ENCODE assay signal across 23 mouse cellular contexts in genomic region chr8:8468552-8468951, GRCm38 (mm10).
"Had no signal": no experiment of that assay in that cellular context is flagged by ENCODE, and none has a peak within 500 bp of the region (broad histone marks: within the 10 kb centered on the region; RNA-seq: fewer than 3 reads in every experiment).

No protein-coding gene starts in this region.

- H3K27me3 ChIP-seq: limb, embryonic 13.5 days; liver, embryonic 12.5 days; liver, embryonic 15.5 days; lung, embryonic 15.5 days; megakaryocyte, embryonic 14.5 days; neural tube, embryonic 13.5 days had no signal

- H3K27ac ChIP-seq: limb, embryonic 10.5 days; limb, embryonic 13.5 days; liver, embryonic 12.5 days; liver, embryonic 15.5 days; lung, embryonic 15.5 days; midbrain, embryonic 10.5 days; neural tube, embryonic 13.5 days; stomach, postnatal 0 days had no signal

- H3K36me3 ChIP-seq: limb, embryonic 10.5 days; limb, embryonic 13.5 days; liver, embryonic 12.5 days; liver, embryonic 15.5 days; lung, embryonic 15.5 days; midbrain, embryonic 10.5 days; neural tube, embryonic 13.5 days had no signal

- H3K9ac ChIP-seq: limb, embryonic 13.5 days; liver, embryonic 12.5 days; liver, embryonic 15.5 days; lung, embryonic 15.5 days; neural tube, embryonic 13.5 days had no signal

- H3K9me3 ChIP-seq: limb, embryonic 10.5 days; limb, embryonic 13.5 days; liver, embryonic 12.5 days; liver, embryonic 15.5 days; lung, embryonic 15.5 days; megakaryocyte, embryonic 14.5 days; midbrain, embryonic 10.5 days; neural tube, embryonic 13.5 days had no signal

- ATAC-seq: liver, embryonic 12.5 days had no signal

- H3K4me3 ChIP-seq: limb, embryonic 10.5 days; limb, embryonic 13.5 days; liver, embryonic 12.5 days; liver, embryonic 15.5 days; lung, embryonic 15.5 days; megakaryocyte, embryonic 14.5 days; midbrain, embryonic 10.5 days; neural tube, embryonic 13.5 days had no signal

- H3K4me2 ChIP-seq: limb, embryonic 13.5 days; liver, embryonic 12.5 days; liver, embryonic 15.5 days; lung, embryonic 15.5 days; neural tube, embryonic 13.5 days had no signal

- H3K4me1 ChIP-seq: liver, embryonic 12.5 days; liver, embryonic 15.5 days; lung, embryonic 15.5 days; megakaryocyte, embryonic 14.5 days had no signal

- DNase-seq: kidney, adult 9 months; kidney, postnatal 14 days; kidney, postnatal 4 days; liver; lung, adult 18-20 months; lung, postnatal 10 days; lung, postnatal 36 days; midbrain, embryonic 14.5 days; right cerebral cortex, adult 18-20 months; right cerebral cortex, postnatal 14 days; right cerebral cortex, postnatal 4 days; thymus, adult 2 months; thymus, postnatal 14 days; thymus, postnatal 4 days had no signal
